Mouse (Mus musculus) forebrain, embryonic 12.5 days (tissue): ENCODE data around the gene Drc7. TPM values are rescaled to one million over a fixed set of nuclear protein-coding genes. Genes with fewer than 3 reads are reported as not detected.

Source experiments
- ATAC-seq: fragments of 200-750 bp; cut with Nextera tagmentation; 2 replicates; pipeline ENCODE4 v1.8.0; 2017; ENCODE audit warnings: moderate TSS enrichment; ENCODE audit not compliant: low FRiP score
- H3K27ac ChIP-seq: fragments of 300-500 bp; sonication (generic); 2 replicates; pipeline ENCODE4 v1.5.1; 2016; ENCODE audit warnings: mild to moderate bottlenecking
- H3K27me3 ChIP-seq: fragments of 300-500 bp; sonication (generic); 2 replicates; pipeline ENCODE4 v1.6.1; 2016; ENCODE audit warnings: mild to moderate bottlenecking
- H3K36me3 ChIP-seq: fragments of 300-500 bp; sonication (generic); replicated peaks from 2 replicates; pipeline ENCODE4 v1.6.1; 2016; ENCODE audit warnings: mild to moderate bottlenecking
- H3K4me1 ChIP-seq: fragments of 300-500 bp; sonication (generic); 2 replicates; pipeline ENCODE4 v1.6.1; 2016
- H3K4me2 ChIP-seq: fragments of 300-500 bp; sonication (generic); 2 replicates; pipeline ENCODE4 v1.6.1; 2016; ENCODE audit warnings: mild to moderate bottlenecking, moderate library complexity
- H3K4me3 ChIP-seq: fragments of 300-500 bp; sonication (generic); replicated peaks from 2 replicates; pipeline ENCODE4 v1.5.1; 2016; ENCODE audit warnings: mild to moderate bottlenecking
- H3K9ac ChIP-seq: fragments of 300-500 bp; sonication (generic); 2 replicates; pipeline ENCODE4 v1.6.1; 2016; ENCODE audit warnings: mild to moderate bottlenecking
- H3K9me3 ChIP-seq: fragments of 300-500 bp; sonication (generic); 2 replicates; pipeline ENCODE4 v1.6.1; 2016
- WGBS: fragments of 180-500 bp; shearing (Covaris S2); methylation state at CpG from one replicate; pipeline ENCODE4 v1.1.7; 2016; 5-methylcytosine and 5-hydroxymethylcytosine counted together
- polyA plus RNA-seq: library from polyadenylated mRNA; unstranded; fragments of >200 nt; fragmentation: Nextera tagmentation; extraction: Ambion mirVana; gene quantifications from 2 replicates; pipeline ENCODE4 v1.2.1, GENCODE M21; 2016

The Drc7 gene
- polyA plus RNA-seq, 1 experiment from 2014 or later, result 0.38 TPM

GRCm38 (mm10) chr8:95099009-95099408 lies 44.1 kb downstream of the Drc7 start:
- Histone ChIP-seq H3K9ac (no peak overlapping the region), H3K4me3 (no peak overlapping the region), H3K4me1 (no peaks in the 10 kb centered on the region), H3K27ac (no peak overlapping the region), H3K9me3 (no peaks in the 10 kb centered on the region), H3K27me3 (no peaks in the 10 kb centered on the region), H3K4me2 (no peak overlapping the region), H3K36me3 (peaks cover 62% of the 10 kb centered on the region)
- WGBS, result 25% methylated on average over 5 of the region's 5 CpGs
- 0 out of 2 replicates have a peak, but pooled peaks have one; percentile 24 for ATAC-seq

GRCm38 (mm10) chr8:95101972-95102371 lies 47.1 kb downstream of the Drc7 start:
- no peak overlapping the region for H3K27ac ChIP-seq
- H3K27me3 ChIP-seq, result no peaks in the 10 kb centered on the region
- WGBS, result 77% methylated on average over 4 of the region's 4 CpGs
- no peaks in the 10 kb centered on the region for H3K4me1 ChIP-seq
- peaks cover 32% of the 10 kb centered on the region for H3K36me3 ChIP-seq
- no peak overlapping the region for H3K4me2 ChIP-seq
- no peaks in the 10 kb centered on the region for H3K9me3 ChIP-seq
- ATAC-seq, result no peak
- H3K4me3 ChIP-seq, result no peak overlapping the region
- no peak overlapping the region for H3K9ac ChIP-seq

- Histone ChIP-seq H3K27ac (no peak overlapping the region), H3K4me3 (no peak overlapping the region), H3K4me2 (no peak overlapping the region), H3K9me3 (no peaks in the 10 kb centered on the region), H3K36me3 (0 out of 2 replicates have a peak, but pooled peaks cover 5% of the 10 kb centered on the region), H3K27me3 (no peaks in the 10 kb centered on the region), H3K4me1 (no peaks in the 10 kb centered on the region), H3K9ac (no peak overlapping the region)
- WGBS, result 83% methylated on average over 13 of the region's 13 CpGs
- ATAC-seq, result no peak
These were observed 52.4 kb downstream of the Drc7 start for GRCm38 (mm10) chr8:95107306-95107705.

GRCm38 (mm10) chr8:95112594-95112993 lies 57.7 kb downstream of the Drc7 start:
- Histone ChIP-seq H3K4me1 (no peaks in the 10 kb centered on the region), H3K36me3 (0 out of 2 replicates have a peak, but pooled peaks cover 5% of the 10 kb centered on the region), H3K27ac (no peak overlapping the region), H3K9me3 (no peaks in the 10 kb centered on the region), H3K4me2 (no peak overlapping the region), H3K4me3 (no peak overlapping the region), H3K27me3 (no peaks in the 10 kb centered on the region), H3K9ac (no peak overlapping the region)
- WGBS, result 89% methylated on average over 3 of the region's 3 CpGs
- no peak for ATAC-seq

GRCm38 (mm10) chr8:95113108-95113507 lies 58.2 kb downstream of the Drc7 start:
- Histone ChIP-seq H3K9ac (no peak overlapping the region), H3K4me3 (no peak overlapping the region), H3K4me1 (no peaks in the 10 kb centered on the region), H3K27ac (no peak overlapping the region), H3K4me2 (no peak overlapping the region), H3K9me3 (no peaks in the 10 kb centered on the region), H3K36me3 (0 out of 2 replicates have a peak, but pooled peaks cover 2% of the 10 kb centered on the region), H3K27me3 (no peaks in the 10 kb centered on the region)
- WGBS, result 79% methylated on average over 4 of the region's 4 CpGs
- no peak for ATAC-seq

- Histone ChIP-seq H3K36me3 (no peaks in the 10 kb centered on the region), H3K9ac (no peak overlapping the region), H3K27ac (no peak overlapping the region), H3K4me3 (no peak overlapping the region), H3K27me3 (no peaks in the 10 kb centered on the region), H3K4me1 (no peaks in the 10 kb centered on the region), H3K4me2 (no peak overlapping the region), H3K9me3 (no peaks in the 10 kb centered on the region)
- 83% methylated on average over 3 of the region's 3 CpGs for WGBS
- peak; percentile 61; the same call in 1 of the 2 replicates for ATAC-seq
These were observed 58.8 kb downstream of the Drc7 start for GRCm38 (mm10) chr8:95113750-95114149.

GRCm38 (mm10) chr8:95123455-95123854 lies 68.6 kb downstream of the Drc7 start:
- H3K9ac ChIP-seq, result no peak overlapping the region
- no peaks in the 10 kb centered on the region for H3K9me3 ChIP-seq
- no peak overlapping the region for H3K27ac ChIP-seq
- H3K4me2 ChIP-seq, result no peak overlapping the region
- ATAC-seq, result no peak
- no peaks in the 10 kb centered on the region for H3K36me3 ChIP-seq
- H3K4me3 ChIP-seq, result no peak overlapping the region
- peaks cover 5% of the 10 kb centered on the region for H3K4me1 ChIP-seq
- 91% methylated on average over 5 of the region's 5 CpGs for WGBS
- peaks cover 5% of the 10 kb centered on the region; the same call in 1 of the 2 replicates for H3K27me3 ChIP-seq

- Histone ChIP-seq H3K36me3 (no peaks in the 10 kb centered on the region), H3K27me3 (peaks cover 5% of the 10 kb centered on the region), H3K4me1 (peaks cover 5% of the 10 kb centered on the region), H3K4me2 (no peak overlapping the region), H3K9ac (no peak overlapping the region), H3K4me3 (no peak overlapping the region), H3K9me3 (no peaks in the 10 kb centered on the region), H3K27ac (no peak overlapping the region)
- WGBS, result 88% methylated on average over 11 of the region's 11 CpGs
- no peak for ATAC-seq
These were observed 71.6 kb downstream of the Drc7 start for GRCm38 (mm10) chr8:95126497-95126896.

GRCm38 (mm10) chr8:95127658-95128057 lies 72.8 kb downstream of the Drc7 start:
- Histone ChIP-seq H3K4me3 (no peak overlapping the region), H3K4me1 (no peaks in the 10 kb centered on the region), H3K27ac (no peak overlapping the region), H3K9ac (no peak overlapping the region), H3K36me3 (no peaks in the 10 kb centered on the region), H3K27me3 (peaks cover 5% of the 10 kb centered on the region), H3K4me2 (no peak overlapping the region), H3K9me3 (no peaks in the 10 kb centered on the region)
- 78% methylated on average over 9 of the region's 9 CpGs for WGBS
- no peak for ATAC-seq

Other genes starting within 250 kb of the Drc7 start
- 0.56 TPM in 1 of 2 replicates, not detected in the other for gene Ccl17, start 244.7 kb upstream of the Drc7 start, polyA plus RNA-seq
- gene Coq9, start 216.8 kb upstream of the Drc7 start, polyA plus RNA-seq, result 47.8 and 52.3 TPM in 2 replicates
- gene Ciapin1, start 216.7 kb upstream of the Drc7 start, polyA plus RNA-seq, result 170 and 179 TPM in 2 replicates
- gene Polr2c, start 197.7 kb upstream of the Drc7 start, polyA plus RNA-seq, result 144 and 147 TPM in 2 replicates
- 22.0 and 25.1 TPM in 2 replicates for gene Dok4, start 178.8 kb upstream of the Drc7 start, polyA plus RNA-seq
- 11.8 and 15.9 TPM in 2 replicates for gene Ccdc102a, start 137.0 kb upstream of the Drc7 start, polyA plus RNA-seq
- not detected in 2 replicates for gene Adgrg5, start 131.4 kb upstream of the Drc7 start, polyA plus RNA-seq
- gene Adgrg1, start 80.4 kb upstream of the Drc7 start, polyA plus RNA-seq, result 180 and 222 TPM in 2 replicates
- 1.7 and 2.4 TPM in 2 replicates for gene Adgrg3, start 37.4 kb upstream of the Drc7 start, polyA plus RNA-seq
- gene Katnb1, start 26.1 kb downstream of the Drc7 start, polyA plus RNA-seq, result 35.6 and 42.0 TPM in 2 replicates
- gene Kifc3, start 147.7 kb downstream of the Drc7 start, polyA plus RNA-seq, result 7.8 and 8.3 TPM in 2 replicates